Mouse (Mus musculus): ENCODE data around the gene Hist2h2be.
A peak's percentile ranks its signal among the peaks of the same experiment; 100 is the strongest.
"Not testable (repeated sequence)": the region's sequence is repeated elsewhere in the genome, so short reads cannot be mapped to it uniquely, and the experiment has no call there.

The Hist2h2be gene

DNA sequence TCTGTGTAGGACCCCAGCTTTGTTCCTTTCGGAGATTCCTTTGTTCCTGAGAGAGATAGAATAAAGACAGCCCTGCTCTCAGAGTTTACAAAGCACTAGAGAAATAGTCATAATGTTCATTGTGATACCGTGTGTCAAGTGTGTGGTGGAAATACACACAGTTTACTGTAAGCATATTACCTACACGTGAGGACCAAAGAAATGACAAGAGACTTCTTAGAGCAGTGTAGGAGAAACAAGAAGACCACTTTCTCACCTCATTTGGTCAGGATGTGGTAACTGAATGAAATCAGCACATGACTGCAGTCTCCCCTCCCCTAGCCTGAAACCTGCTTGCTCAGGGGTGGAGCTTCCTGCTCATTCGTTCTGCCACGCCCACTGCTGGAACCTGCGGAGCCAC is 22.7 kb upstream of the Hist2h2be start:
- DNase-seq (ENCODE audit: low read depth in 2 of 2, low spot score in 2 of 2): peak; percentile 60 to 72

DNA sequence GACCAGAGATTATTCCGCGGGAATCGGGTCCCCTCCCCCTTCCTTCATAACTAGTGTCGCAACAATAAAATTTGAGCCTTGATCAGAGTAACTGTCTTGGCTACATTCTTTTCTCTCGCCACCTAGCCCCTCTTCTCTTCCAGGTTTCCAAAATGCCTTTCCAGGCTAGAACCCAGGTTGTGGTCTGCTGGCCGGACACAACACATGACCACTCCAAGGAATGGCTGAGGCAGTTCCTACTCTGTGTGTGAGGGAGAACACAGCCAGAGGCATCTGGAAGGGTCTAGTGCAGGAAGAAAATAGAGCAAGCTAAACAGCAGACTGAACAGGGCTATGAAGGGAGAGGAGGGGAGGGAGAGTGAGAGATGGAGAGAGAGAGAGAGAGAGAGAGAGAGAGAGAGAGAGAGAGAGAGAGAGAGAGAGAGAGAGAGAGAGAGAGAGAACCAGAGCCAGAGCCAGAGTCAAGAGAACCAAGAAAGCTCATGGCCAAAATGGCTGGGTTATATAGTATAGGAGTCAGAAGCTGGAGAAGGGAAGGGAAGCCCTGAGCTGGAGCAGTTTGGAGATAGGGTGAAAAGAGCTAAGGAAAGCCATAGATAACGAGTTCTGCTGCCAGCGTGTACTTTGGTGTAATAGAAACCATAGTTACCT is 22.2 kb upstream of the Hist2h2be start:
- DNase-seq (ENCODE audit: low read depth in 2 of 2, low spot score in 2 of 2): not testable (repeated sequence)

DNA sequence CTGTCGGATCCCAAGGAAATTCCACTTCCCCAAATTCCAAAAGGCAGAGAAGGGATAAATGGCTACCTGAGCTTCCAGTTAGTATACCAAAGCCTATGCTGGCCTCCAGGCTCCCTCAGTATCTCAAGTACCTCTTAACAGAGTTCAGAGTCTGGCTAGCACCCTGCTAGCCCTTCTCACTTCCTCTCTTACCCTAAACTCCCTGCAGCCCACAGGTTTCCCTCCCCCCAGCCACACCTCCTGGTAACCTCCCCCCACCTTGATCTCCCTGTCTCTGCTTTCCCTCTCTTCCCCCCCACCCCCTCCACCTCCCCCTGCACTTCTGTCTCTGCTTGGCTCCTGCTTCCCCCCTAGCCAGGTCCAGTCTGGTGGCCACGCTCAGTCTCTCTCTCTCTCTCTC is 21.2 kb upstream of the Hist2h2be start:
- DNase-seq (ENCODE audit: low read depth in 2 of 2, low spot score in 2 of 2): no peak

DNA sequence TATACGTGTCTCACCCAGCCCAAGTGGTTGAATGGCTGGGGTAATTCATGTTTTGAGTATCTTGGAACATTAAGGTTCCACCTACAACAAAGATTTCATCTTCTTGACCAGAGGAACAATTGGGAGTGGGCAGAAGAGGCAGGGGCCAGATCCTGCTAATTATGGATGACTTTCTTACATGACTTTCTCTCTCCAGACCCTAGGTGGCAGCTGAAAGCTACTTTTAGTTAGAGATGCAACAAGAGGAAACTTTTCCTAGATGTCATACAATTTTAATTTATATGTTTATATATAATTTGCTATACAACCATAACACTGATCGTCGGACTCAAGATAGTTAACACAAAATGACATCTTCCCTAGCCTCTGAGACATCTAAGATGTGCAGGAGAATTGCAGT is 13.1 kb upstream of the Hist2h2be start:
- DNase-seq (ENCODE audit: low read depth in 2 of 2, low spot score in 2 of 2): no peak

DNA sequence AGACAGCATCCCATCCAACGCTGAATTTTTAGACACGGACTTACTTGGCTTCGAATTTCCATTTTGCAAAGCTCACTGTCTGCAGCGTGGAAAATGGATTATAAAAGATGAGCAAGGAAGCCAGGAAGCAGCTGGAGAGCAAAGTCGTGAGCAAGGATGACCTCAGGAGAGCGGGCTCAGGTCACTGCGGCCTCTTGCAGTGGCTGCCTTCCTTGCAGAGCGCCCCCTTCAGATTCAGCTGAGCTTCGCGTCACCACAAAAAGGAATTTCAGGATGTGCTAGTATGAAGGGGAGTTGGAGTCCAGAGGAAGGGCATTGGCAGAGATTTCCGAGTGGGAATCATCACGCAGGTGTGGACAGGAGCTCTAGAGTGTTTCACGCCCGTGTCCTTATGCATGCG is 11.7 kb upstream of the Hist2h2be start:
- DNase-seq (ENCODE audit: low read depth in 2 of 2, low spot score in 2 of 2): no peak

DNA sequence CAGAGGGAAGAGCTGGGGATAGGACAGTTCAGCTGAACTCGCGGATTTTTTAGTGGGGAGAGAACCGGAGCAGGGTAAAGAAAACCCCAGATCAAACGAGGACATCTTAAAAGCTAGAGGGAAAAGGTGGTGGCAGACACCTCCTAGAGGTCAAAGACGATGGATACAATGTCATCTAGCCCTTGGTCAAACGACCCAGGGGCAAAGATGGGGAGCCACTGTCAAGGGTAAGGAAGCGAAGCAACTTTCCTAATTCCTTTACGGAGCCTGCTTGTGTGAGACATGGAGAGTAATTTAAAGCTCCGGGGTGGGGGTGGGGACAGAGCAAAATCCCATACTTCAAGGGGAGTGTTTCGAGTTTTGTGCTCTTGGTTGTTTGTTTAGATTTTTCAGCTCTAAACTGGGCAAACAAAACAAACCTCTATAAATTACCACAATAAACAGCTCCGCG is 1.7 kb upstream of the Hist2h2be start:
- DNase-seq (ENCODE audit: low read depth in 2 of 2, low spot score in 2 of 2): peak; percentile 36 to 54

DNA sequence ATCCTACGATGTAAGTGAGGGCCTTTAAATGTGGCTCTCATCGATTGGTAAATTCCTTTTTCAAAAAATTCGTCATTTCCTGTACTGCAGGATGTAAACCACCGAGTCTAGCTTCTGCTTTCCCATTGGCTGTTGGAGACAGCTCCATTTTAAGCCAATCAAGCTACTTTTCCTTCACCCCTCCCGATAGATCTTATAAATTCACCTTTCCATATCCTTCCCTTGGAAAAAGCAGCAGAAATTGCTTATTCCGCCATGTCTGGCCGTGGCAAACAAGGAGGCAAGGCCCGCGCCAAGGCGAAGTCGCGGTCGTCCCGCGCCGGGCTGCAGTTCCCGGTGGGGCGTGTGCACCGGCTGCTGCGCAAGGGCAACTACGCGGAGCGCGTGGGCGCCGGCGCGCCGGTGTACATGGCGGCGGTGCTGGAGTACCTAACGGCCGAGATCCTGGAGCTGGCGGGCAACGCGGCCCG is 1.2 kb upstream of the Hist2h2be start, which contains the start of the genes Bola1 and Hist2h2ab:
TSS of gene Bola1 (minus strand) at position 49 of the 470 bp plus-strand sequence.
TSS of gene Hist2h2ab (plus strand) at position 205 of the 470 bp plus-strand sequence.
- DNase-seq (ENCODE audit: low read depth in 2 of 2, low spot score in 2 of 2): peak; percentile 62 to 67

DNA sequence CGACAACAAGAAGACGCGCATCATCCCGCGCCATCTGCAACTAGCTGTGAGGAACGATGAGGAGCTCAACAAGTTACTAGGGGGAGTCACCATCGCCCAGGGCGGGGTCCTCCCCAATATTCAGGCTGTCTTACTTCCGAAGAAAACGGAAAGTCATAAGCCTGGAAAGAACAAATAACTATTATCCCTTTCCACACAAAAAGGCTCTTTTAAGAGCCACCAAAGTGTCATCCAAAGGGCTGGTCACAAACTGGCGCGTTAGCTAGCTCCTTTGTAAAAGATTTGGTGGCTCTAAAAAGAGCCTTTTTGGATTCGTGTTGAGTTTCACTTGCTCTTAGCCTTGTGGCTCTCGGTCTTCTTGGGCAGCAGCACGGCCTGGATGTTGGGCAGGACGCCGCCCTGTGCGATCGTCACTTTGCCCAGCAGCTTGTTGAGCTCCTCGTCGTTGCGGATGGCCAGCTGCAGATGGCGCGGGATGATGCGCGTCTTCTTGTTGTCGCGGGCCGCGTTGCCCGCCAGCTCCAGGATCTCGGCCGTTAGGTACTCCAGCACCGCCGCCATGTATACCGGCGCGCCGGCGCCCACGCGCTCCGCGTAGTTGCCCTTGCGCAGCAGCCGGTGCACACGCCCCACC is 671 bp upstream of the Hist2h2be start:
- not testable (repeated sequence) for DNase-seq (ENCODE audit: low read depth in 2 of 2, low spot score in 2 of 2)

DNA sequence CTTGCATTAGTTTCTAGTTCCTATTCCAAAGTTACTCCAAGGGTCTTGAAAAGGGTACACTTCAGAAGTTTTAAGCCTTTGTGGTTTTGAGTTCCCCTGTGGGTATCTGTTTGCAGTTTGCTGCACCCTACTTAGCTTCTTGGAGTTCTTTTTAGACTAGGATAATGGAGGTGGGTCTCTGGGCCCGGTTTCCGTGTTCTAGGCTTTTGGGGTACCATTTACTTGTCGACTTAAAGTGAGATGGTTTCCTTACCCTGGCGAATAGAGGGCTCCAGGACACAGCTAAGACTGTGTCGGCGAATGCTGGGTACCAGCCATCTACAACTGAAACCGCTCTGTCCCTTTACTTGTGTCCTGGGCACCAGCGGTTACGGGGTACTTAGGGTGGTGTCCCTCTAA is 720 bp downstream of the Hist2h2be start:
- peak in 1 of 2 experiments; percentile 22 for DNase-seq (ENCODE audit: low read depth in 2 of 2, low spot score in 2 of 2)

DNA sequence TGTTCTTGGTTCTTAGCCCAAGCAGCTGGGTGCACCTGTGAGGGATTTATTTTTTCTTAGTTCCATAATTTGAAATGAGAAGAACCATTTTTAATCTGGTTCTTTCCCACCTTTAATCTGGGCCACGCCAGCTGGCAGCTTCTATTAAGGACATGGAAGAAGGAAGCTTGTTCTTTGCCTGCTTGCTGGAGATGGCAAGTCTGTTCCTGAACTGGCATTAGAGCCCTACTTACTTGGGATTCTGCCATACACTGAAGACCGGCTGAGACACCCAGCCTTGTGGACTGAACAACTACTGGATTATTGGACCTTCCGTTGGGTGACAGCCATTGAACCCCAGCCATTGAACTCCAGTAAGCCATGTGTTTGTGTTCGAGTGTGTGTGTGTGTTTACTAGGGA is 1.9 kb downstream of the Hist2h2be start:
- no peak for DNase-seq (ENCODE audit: low read depth in 2 of 2, low spot score in 2 of 2)

DNA sequence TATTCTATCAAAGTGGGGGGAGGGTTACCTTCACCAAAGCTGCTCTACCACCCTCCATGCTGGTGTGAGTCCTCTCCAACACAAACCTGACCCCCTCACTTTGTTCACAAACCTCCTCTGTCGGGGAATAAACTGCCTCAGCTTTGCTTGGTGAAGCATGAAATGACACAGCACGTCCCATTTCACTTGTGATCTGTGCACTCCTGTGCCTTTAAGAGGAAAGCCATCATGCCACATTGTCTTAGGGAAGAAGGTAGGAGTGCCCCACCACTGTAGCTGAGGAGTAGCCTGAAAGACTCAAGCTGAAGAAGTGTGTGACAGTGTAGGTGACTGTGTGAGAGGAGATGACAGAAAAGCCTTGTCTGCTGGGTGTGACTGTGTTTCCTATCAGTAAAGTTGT is 4.5 kb downstream of the Hist2h2be start:
- no peak for DNase-seq (ENCODE audit: low read depth in 2 of 2, low spot score in 2 of 2)

DNA sequence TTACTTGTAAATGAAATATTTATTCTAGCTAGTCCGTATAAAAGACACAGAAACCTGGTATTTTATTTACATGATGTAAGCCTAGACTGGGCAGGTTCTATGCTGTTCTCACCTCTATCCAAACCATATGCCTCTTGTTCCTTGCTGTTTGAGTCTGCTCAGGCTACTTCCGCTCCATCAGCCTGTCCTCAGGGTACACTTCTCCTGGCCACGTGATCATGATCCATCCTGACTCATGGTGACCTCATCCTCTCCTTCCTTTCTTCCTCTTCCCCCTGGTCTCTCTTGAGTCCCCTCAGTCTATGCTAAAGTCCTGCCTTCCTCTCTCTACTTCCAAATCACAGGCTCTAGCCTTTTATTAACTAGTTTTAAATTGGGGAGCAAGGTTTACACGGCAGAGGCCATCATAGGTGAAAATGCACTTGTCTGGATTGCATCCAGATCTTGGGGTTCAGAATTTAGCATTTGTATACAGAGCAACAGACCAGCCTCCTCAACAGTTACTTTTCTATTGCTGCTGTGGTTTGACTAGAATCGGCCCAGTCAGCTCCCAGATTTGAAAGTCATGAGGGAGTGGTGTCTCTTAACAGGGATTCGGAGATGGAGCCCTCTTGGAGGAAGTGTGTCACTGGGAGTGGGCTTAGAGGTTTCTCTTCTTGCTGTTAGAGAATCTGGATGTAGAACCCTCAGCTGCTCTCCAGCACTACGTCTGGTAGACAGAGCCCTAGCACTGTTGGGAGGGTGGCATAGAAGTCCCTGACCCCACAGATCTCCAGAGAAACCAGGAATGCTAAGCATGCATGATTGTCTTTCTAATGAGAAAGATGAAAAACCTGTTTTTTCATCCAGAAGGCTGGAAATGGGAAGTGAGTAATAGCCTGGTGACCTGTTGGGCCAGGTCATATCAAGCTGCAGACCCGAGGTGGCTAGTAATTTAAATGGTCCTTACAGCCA is 6.1 kb downstream of the Hist2h2be start:
- DNase-seq (ENCODE audit: low read depth in 2 of 2, low spot score in 2 of 2): no peak

DNA sequence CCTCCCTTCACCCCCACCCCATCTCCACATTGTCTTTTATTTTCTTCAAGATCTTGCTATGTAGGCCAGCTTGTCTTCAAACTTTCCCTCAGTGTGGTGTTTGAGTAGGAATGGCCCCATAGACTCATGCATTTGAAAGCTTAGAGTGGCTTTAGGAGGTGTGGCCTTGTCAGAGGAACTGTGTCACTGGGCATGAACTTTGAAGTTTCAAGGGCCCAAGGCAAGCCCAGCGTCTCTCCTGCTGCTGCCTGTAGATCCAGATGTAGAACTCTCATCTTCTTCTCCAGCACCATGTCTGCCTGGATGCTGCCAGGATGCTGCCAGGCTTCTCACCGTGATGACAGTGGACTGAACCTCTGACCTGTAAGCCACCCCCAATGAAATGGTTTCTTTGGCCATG is 7.9 kb downstream of the Hist2h2be start:
- DNase-seq (ENCODE audit: low read depth in 2 of 2, low spot score in 2 of 2): no peak

DNA sequence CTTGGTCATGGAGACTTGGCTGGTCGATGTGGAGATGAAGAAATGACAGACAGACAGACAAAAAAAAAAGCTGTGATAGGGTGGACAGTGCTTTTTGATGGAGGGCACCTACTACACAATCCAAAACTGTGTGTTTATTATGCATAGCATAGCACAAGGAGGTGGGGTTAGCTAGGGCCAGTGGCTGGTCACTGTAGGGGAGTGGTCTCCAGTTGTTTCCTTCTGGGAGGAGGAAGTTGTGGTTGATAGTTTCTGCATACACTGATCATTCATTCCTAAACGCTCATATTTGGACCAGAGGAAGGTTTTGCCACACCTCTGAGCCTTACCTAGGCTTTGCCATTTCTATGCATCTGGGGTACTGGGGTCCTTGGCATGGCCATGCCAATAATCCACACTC is 9.5 kb downstream of the Hist2h2be start:
- DNase-seq (ENCODE audit: low read depth in 2 of 2, low spot score in 2 of 2): no peak

DNA sequence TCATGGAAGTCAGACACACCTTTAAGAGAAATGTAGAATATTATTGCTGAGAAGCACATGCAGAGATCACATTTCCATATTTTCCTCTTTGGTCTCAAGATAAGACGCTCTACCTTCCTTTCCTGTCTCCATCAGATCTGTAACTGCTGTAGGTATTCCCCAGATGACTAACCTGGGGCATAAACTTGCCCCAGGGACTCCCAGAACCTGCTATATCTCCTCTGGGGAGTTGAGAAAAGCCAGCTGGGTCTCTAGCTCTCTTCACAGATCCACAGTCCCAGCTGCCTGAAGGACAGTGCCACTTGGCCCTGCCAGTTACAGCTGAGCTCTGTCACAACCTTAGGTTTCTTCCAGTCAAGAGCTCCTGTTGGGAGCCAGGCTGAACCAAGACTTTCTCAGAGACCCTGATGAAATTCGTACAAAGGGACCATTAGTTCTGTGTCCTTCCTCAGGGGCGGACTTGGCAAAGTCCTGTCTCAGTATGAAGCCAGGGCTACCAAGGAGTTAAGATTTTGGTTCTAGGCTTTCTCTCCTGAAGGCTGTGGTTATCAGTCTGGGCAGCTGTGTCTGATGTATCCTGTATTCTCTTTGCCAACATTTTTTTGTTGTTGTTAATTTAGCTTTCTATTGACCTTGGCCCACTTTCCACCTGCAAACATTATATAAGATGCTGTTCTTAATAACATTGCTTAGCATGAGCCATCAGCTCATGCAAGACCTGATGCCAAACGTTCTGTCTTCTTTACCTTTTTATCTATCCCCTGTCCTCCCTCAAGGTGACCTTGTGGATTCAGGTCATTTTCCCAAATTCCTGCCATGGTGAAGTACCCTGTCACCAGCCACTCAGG is 10.2 kb downstream of the Hist2h2be start:
- DNase-seq (ENCODE audit: low read depth in 2 of 2, low spot score in 2 of 2): no peak

DNA sequence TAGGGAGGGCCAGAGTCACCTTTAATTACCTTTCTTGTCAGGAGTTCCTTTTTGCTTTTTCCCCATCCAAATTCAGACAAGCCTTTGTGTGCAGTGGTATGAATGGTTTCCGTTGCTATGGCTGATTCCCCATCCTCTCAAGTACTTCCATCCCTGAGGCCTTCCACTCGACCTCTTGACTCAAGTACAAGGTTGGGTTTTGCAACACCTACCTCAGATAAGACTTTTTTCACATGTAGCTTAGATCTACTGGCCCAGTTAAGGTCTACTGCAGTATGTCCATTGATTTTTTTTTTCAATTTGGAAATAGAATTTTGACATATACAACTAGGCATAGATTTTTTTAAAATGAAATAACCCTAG is 10.8 kb downstream of the Hist2h2be start:
- DNase-seq (ENCODE audit: low read depth in 2 of 2, low spot score in 2 of 2): no peak

DNA sequence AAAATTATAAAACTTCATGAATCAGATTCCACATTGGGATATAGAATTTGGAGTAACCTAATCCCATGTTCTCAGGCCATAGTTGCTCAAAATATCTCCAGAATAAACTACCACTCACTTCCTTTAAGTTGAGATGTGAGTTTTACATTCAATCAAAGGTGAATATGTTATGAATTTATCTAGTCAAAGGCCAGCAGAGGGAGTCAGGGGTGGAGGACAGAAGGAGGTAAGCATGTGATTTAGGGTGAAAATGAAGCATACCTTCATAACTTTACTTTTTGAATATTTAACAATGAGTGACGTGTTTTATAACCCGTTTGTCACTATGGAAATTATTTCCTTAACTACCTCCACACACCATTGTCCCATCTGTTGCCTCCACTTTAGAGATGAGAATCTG is 14.0 kb downstream of the Hist2h2be start:
- DNase-seq (ENCODE audit: low read depth in 2 of 2, low spot score in 2 of 2): peak in 1 of 2 experiments; percentile 35

DNA sequence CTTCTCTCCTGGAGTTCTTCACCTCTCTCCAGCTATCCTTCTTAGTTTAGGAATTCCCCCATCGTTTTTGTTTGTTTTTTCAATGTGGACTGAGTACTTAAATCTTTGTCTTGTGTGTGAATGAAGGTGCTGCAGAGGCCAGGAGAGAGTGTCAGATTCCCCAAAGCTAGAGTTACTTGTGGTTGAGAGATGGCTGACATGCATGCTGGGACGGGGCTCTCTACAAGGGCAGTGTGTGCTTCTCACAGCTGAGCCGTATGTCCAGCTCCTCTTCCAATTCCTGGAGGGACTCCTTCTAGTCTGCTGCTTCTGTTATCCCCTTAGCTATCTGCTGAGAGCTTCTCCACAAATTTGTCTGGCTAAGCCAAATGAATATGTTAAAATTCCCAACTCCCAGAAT is 14.9 kb downstream of the Hist2h2be start:
- no peak for DNase-seq (ENCODE audit: low read depth in 2 of 2, low spot score in 2 of 2)

DNA sequence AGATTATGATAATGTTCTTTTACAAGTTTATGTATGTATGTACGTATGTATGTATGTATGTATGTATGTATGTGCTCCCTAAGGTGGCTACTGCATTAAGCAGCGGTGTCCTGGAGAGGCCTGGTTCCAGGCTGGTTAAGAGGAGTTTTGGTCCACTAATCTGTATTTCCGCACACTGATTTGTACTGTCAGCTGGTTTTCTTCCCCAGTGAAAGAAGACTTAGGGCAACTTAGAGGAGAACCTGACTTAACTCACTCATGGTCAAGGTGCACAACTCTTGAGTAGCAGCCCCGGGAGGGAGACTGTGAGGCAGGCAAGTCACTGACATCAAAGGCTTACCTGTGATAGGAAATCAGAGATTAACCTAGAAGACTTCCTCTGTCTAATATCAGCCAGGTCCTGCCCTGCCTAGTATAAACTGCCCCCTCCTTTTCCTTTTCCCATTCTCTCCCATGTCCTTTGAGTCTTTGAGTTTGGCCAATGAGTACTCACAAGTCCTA is 16.0 kb downstream of the Hist2h2be start:
- no peak for DNase-seq (ENCODE audit: low read depth in 2 of 2, low spot score in 2 of 2)

DNA sequence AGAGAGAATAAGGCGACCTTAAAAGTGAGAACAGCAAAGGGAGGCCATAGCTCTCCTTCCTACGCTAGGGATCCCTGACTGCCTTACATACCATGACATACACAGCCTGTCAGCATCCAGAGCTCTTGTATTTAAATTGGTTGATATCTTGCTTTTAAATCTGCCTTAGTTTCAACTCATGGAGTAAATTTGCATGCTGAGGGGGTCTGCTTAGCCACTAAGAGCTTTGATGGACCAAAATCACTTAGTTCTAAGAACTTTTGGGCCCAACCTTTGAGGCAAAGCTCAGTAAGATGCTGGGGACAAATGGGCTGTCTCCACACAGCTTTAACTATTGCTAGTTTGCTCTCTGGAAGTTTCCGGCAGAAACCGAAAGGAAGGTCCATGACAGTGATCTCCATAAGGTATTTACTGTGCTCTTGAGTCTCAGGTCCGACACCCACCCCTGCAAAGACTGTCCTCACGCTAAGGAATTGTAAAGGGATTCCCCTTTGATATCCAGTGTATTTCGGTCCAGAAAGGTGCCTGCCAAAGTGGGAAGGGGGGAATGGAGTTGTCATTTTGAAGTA is 16.5 kb downstream of the Hist2h2be start:
- DNase-seq (ENCODE audit: low read depth in 2 of 2, low spot score in 2 of 2): no peak

All from CD8-positive naive resting alpha-beta T cell, adult 2 months (primary cell).